Mouse (Mus musculus): ENCODE measurements at regions not wholly inside any gene's neighbourhood (a gene's known extent, or its start where the extent isn't known, plus 50 kb on each side); places are given as distances from the start of the nearest gene placed in this dataset.
A peak's percentile ranks its signal among the peaks of the same experiment; 100 is the strongest.

- ATAC-seq (replicated peaks; ENCODE audit: poor library complexity) = no peak
These were observed 284.3 kb upstream of the Adgrl4 start for GRCm38 (mm10) chr3:151153340-151153739.

GRCm38 (mm10) chr3:151160516-151160915, 277.2 kb upstream of the Adgrl4 start:
- ATAC-seq (replicated peaks; ENCODE audit: poor library complexity) = no peak

DNA sequence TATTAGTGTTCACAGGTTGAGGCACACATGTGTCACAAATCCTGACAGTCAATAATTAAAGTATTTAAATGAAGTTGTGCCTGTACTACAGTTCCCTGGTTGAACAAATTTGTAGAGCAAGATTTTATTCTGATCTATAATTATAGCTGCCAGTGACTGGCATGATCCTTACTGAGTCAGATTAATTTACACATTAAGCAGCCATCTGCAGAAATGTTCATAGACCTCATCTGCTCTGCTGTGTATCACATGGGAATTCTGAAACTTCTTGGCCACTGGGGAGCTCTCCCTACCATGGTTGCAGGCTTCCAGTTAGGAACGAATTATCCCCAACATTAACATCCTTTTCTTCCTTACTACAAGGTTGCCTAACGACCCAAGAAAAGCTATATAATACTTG, 255.6 kb upstream of the Adgrl4 start:
- no peak for ATAC-seq (replicated peaks; ENCODE audit: poor library complexity)

DNA sequence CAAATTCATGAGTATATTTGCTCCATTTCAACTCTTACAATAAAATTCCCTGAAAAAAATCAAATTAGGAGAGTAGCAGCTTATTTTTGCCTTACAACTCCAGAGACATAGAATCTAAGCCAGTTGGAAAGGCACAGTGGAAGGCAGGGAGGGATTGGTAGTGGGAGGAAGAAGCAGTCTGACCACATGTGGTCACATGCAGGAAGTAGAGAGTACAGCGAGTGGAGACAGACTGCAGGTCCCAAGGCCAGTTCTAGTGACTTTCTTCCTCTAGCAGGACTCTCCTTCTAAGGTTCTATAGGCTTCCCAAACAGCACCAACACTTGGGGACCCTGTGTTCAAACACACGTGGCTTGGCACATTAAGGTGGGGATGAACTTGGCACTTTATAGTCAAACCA, 245.6 kb upstream of the Adgrl4 start:
- peak; percentile 83 for ATAC-seq (replicated peaks; ENCODE audit: poor library complexity)

DNA sequence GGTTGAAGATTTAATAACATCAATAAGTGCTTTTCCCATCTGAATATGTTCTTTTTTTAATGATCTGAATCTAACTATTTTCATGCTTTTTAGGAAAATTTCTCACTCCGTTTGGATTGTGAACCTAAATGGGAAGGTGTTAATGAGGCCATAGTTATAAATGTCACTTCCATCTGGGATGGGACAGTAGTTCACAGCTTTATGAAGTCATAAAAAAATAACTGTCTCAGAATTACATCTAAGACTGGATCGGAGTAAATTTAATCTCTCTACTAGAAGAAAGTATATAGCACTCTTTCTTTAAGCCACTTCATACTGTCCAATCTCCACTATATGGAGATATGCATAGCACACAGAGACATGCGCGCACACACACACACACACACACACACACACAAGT, 226.7 kb upstream of the Adgrl4 start:
- ATAC-seq (replicated peaks; ENCODE audit: poor library complexity) = no peak

GRCm38 (mm10) chr3:151216764-151217502, 220.8 kb upstream of the Adgrl4 start:
- ATAC-seq (replicated peaks; ENCODE audit: poor library complexity) = no peak

DNA sequence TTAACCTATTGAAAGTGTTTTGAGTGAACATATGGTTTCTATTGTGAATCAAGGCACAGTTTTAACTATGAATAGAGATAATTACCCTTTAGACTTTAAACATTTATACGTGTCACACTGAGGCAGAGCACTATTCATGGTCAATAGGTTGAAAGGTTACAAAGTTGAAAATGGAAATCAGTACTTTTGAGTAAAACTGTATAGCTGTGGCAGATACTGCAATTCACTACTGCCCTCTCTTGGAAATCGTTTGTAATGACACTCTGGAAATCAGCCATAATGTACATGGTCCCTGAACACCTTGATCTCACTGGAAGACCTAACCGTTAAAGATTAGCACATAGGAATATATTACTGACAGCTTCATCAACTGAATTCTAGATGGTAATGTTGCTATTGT, 215.3 kb upstream of the Adgrl4 start:
- peak; percentile 94 for ATAC-seq (replicated peaks; ENCODE audit: poor library complexity)

DNA sequence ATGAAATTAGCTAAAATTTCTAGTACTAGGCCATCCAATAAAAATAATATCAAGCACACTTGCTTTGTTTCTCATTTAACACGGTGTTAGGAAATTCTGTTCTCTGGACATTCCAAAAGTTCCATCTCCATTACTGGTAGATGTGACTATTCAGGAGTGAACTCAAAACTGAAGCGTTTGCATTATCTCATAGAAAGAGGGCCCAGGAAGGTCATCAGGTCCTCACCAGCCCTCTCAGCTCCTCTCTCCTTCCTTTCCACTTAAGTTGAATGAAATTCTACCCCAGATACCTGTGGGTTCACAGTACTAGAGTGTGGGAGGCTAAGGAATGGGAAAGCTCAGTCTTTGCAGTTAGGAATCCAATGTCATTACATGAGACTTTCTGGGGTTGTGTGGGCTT, 185.2 kb upstream of the Adgrl4 start:
- no peak for ATAC-seq (replicated peaks; ENCODE audit: poor library complexity)

DNA sequence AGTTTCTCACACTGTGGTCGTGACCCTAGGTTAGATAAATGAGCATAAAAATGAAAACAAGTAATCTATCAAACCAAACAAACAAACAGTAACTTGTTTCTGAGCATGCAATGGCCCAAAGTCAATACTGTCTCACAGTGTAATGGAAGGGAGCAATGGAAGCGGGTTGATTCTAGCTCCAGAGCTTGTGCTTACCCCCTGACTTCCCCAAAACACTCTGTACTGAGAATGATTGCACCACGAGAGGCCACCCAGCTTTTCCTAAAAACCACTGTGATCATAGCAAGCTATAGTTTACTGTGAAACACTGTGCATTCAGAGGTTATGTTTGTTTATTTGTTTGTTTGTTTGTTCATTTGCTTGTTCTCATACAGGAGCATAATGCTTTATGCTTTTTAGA, 174.9 kb upstream of the Adgrl4 start:
- peak; percentile 57 for ATAC-seq (replicated peaks; ENCODE audit: poor library complexity)

GRCm38 (mm10) chr3:151265658-151266057, 172.0 kb upstream of the Adgrl4 start:
- no peak for ATAC-seq (replicated peaks; ENCODE audit: poor library complexity)

- ATAC-seq (replicated peaks; ENCODE audit: poor library complexity) = no peak
These were observed 168.2 kb upstream of the Adgrl4 start for GRCm38 (mm10) chr3:151269514-151269913.

DNA sequence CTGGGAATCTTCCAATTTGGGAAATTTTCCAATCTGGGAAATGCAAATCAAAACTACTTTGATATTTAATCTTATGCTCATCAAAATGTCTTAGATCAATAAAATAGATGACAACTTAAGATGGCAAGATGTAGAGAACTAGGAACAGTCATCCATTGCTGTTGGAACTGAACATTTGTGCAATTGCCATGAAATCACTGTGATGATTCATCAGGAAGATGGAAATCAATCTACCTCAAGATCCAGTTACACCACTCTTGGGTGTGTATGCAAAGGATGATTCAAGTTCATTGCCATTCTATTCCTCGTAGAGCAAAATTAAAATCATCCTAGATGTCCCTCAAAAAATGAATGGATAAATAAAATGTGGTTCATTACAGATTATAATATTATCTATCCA, 153.9 kb upstream of the Adgrl4 start:
- ATAC-seq (replicated peaks; ENCODE audit: poor library complexity) = no peak

DNA sequence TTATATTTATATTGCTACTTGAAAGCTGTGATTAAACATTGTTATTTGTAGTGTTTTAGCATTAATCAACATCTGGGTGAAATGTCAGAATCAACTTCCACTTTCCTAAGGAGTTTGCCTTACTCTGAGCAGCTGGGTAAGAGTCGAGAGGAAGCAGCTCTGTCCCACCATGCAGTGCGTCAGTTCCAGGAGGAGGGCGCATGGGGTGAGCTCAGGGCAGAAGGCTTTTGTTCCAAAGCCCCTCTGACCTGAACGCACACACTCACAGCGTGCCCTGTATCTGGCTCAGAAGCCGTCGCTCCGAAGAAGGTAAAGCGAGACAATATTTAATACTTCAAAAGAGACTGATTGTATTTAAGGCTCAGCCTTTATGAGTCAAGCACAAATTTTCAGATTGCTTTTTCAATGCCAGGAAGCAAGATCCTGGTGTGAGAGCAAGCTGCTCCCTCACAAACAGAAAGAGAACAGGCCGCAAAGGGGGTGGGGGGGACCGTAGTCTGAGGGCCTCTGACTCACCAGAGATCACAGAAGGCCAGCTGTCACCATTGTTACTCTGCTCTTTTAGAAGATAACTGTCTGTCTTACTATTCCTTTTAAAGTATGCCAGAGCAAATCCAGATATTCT, 143.6 kb upstream of the Adgrl4 start:
- ATAC-seq (replicated peaks; ENCODE audit: poor library complexity) = peak; percentile 89

- no peak for ATAC-seq (replicated peaks; ENCODE audit: poor library complexity)
These were observed 143.1 kb upstream of the Adgrl4 start for GRCm38 (mm10) chr3:151294606-151295005.

- no peak for ATAC-seq (replicated peaks; ENCODE audit: poor library complexity)
These were observed 142.7 kb upstream of the Adgrl4 start for GRCm38 (mm10) chr3:151295027-151295426.

GRCm38 (mm10) chr3:151298325-151298724, 139.4 kb upstream of the Adgrl4 start:
- ATAC-seq (replicated peaks; ENCODE audit: poor library complexity) = peak; percentile 57

- ATAC-seq (replicated peaks; ENCODE audit: poor library complexity) = no peak
These were observed 132.3 kb upstream of the Adgrl4 start for GRCm38 (mm10) chr3:151305402-151305801.

- ATAC-seq (replicated peaks; ENCODE audit: poor library complexity) = no peak
These were observed 129.7 kb upstream of the Adgrl4 start for GRCm38 (mm10) chr3:151307975-151308374.

DNA sequence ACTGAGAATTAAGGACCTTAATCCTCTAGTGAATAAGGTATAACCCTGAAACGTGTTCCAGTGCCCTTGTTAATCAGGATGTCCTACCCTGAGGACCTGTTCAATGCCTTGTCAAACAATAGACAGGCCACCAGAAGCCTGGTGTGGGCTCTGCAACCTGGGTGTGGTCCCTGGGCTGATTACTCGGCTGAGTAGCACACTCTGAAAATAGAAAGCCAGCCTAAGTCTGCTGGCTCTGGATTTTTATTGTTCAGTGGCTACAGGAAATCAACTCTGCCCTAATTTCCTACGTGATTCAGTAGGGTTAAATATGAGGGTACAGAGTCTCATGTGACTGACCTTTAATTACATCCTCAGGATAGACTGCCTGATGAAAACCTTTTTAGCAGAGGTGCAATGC, 113.9 kb upstream of the Adgrl4 start:
- no peak for ATAC-seq (replicated peaks; ENCODE audit: poor library complexity)

DNA sequence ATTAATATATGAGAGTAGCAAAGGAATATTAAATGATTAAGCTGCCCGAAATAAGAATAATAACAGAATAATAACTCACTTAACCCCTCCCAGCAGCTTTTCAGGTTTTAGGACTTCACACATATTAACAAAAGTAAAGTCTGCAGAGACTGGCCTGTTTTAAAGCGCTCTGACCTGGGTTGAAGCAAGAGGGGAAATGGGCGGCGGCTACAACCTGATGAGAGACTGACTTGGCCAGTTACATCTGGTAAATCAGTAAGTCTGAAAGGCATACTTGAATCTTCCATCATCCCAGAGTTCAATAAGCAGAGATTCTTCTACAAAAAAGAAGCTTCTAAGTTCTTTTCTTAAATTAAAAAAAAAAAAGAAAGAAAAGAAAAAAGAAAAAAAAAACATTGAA, 107.9 kb upstream of the Adgrl4 start:
- ATAC-seq (replicated peaks; ENCODE audit: poor library complexity) = no peak

DNA sequence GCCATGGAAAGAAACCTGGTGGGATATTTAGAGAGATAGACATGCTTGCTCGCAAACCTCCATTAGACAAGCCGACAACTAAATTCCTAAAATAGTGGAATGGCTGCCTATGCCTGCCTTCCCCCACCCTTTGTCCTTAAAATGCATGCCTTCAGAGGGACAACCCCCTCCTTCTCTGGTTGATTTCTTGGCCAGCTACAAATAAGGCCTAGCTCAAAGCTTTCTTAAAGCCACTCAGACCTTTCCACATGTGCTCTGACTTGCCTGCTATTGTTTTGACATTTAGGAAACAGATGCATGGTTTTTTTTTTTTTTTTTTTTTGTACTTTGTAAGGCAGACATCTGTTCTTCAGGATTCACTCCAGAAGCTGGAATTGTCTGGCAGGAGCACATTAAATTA, 105.8 kb upstream of the Adgrl4 start:
- no peak for ATAC-seq (replicated peaks; ENCODE audit: poor library complexity)

GRCm38 (mm10) chr3:151332317-151332687, 105.4 kb upstream of the Adgrl4 start:
- no peak for ATAC-seq (replicated peaks; ENCODE audit: poor library complexity)
